Mouse (Mus musculus): ENCODE measurements around the gene Cd70.
"Not testable (repeated sequence)": the region's sequence is repeated elsewhere in the genome, so short reads cannot be mapped to it uniquely, and the experiment has no call there.

The Cd70 gene

GRCm38 (mm10) chr17:57134693-57135092 lies 14.9 kb downstream of the Cd70 start:
- DNase-seq (ENCODE audit: low spot score in 2 of 2): no peak

- not testable (repeated sequence) for DNase-seq (ENCODE audit: low spot score in 2 of 2)
Observed at GRCm38 (mm10) chr17:57134021-57134420, 15.6 kb downstream of the Cd70 start.

DNA sequence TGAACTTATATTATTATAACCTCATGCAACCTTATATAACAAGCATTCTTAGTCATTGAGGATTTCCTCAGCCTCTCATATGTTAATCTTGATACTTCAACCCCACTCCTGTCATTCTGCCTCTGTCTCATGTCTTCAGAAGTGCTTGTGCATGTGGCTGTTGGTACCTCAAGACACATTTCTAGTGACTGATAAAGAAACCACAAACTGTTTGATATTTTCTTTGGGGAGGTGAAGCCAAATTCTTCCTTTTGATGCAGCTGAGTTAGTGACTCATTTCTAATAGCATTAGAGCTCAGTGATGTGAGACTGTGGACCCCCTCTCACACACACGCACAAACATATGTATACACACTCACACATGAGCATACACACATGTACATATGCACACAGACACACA lies 17.8 kb downstream of the Cd70 start:
- no peak for DNase-seq (ENCODE audit: low spot score in 2 of 2)

- DNase-seq (ENCODE audit: low spot score in 2 of 2): no peak
Observed at GRCm38 (mm10) chr17:57125853-57126622, 23.5 kb downstream of the Cd70 start.

DNA sequence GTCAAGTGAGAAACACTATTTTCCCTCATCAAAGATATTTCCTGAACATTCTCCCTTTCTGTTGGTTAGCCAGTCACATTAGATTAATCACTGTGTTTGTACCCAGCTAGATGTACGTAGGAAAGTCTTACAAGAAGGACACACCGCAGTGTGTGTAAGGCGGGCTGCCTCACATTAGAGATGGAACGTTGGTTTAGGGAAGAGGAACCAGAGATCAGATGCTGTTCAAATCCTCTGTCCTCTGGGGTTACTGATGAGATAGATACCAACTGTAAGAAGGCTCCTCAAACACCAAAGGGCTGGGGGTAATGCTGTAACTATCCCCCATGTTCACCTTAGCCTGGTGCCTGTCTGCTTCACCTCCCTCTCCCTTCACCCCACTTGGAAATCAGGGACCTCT lies 24.8 kb downstream of the Cd70 start:
- no peak for DNase-seq (ENCODE audit: low spot score in 2 of 2)

DNA sequence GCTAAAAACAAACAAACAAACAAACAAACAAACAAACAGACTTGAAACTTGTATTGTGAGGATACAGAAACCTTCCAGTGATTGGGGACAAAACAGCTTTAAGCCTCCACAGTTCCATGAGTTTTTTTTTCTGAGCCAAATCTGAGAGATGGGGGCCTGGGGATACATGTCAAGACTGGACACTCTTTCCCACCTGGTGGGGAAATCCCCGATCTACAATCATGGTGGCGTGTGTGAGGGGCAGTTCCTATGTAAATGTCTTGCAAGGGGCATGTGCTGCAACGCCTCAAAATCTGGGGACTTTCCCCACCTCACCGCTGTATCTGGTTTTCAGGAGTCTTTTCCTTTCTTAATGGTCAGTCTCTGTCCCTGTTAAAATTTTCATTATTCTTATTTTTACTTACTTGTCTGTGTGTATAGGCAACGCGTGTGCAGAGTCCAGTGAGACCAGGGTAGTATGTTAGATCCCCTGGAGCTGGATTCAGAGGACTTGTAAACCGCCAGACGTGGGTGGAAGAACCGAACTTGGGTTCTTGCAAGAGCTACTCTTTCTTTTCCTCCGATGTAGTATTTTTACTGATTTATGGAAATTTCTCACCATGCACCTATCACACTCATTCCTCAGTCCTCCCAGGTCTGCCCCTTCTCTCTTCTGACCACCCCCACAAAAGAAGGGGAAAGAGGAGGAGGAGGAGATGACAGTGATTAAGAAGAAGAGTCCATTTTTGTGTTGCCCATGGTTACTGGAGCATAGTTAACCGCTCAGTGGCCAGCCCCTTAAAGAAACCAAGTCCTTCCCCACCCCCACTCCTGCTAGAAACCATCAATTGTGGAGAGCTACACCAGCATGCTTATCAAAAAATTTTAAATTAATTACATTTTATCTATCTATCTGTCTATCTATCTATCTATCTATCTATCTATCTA lies 26.1 kb downstream of the Cd70 start:
- DNase-seq (ENCODE audit: low spot score in 2 of 2): no peak

GRCm38 (mm10) chr17:57121856-57122255 lies 27.7 kb downstream of the Cd70 start:
- DNase-seq (ENCODE audit: low spot score in 2 of 2): no peak

DNA sequence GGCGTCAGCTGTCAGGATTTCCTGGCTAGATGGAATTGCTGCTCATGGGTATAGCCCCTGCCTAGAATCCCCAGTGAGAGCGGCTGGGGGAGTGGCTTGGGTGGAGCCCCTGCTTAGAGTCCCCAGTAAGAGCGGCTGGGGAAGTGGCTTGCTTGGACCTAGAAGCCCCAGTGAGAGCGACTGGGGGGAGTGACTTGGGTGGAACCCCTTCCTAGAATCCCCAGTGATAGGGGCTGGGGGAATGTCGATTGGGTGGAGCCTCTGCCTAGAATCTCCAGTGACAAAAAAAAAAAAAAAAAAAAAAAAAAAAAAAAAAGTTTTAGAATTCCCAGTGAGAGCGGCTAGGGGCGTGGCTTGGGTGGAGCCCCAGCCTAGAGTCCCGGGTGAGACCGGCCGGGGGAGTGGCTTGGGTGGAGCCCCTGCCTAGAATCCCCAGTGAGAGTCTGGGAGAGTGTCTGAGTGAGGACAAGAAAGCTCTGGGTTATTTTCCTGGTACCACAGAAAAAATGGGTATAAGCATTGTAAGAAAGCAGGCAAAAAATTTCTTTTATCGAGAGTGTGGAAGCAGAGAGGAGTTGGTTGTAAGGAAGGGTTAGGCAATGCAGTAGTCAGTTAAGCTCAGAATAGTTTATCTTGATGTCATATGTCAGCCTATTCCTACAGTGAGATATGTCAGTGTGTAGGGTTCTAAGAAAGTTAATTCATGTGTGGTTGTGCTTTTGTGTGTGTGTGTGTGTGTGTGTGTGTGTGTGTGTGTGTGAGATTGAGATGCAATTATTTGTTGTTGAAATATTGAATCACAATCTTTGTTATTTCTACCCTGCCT lies 30.8 kb downstream of the Cd70 start:
- no peak for DNase-seq (ENCODE audit: low spot score in 2 of 2)

- no peak for DNase-seq (ENCODE audit: low spot score in 2 of 2)
Observed at GRCm38 (mm10) chr17:57116801-57117200, 32.8 kb downstream of the Cd70 start.

GRCm38 (mm10) chr17:57112768-57113474 lies 36.7 kb downstream of the Cd70 start:
- DNase-seq (ENCODE audit: low spot score in 2 of 2): peak in 1 of 2 experiments; percentile 20

GRCm38 (mm10) chr17:57110005-57110404 lies 39.6 kb downstream of the Cd70 start:
- no peak for DNase-seq (ENCODE audit: low spot score in 2 of 2)

- DNase-seq (ENCODE audit: low spot score in 2 of 2): no peak
Observed at GRCm38 (mm10) chr17:57108666-57109171, 40.9 kb downstream of the Cd70 start.

GRCm38 (mm10) chr17:57108040-57108665 lies 41.4 kb downstream of the Cd70 start:
- DNase-seq (ENCODE audit: low spot score in 2 of 2): no peak

GRCm38 (mm10) chr17:57107064-57107463 lies 42.5 kb downstream of the Cd70 start:
- DNase-seq (ENCODE audit: low spot score in 2 of 2): no peak

DNA sequence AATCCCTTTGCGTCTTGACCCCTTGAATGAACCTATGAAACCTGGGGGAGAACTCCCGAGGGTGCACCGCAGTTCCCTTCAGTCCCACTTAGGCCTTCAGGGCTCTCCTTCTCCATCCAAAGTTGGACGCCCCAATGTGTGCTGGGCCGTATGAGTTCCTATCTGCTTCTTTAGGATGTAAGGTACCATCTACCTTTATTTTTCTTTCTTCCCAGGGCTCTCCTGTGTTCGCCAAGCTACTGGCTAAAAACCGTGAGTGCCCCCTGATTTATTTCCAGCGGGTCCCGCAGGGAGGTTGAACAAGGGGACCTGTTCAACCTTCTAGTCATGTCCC lies 43.6 kb downstream of the Cd70 start:
- DNase-seq (ENCODE audit: low spot score in 2 of 2): no peak

GRCm38 (mm10) chr17:57105181-57106034 lies 44.2 kb downstream of the Cd70 start, which contains the start of gene Tnfsf9:
Gene Tnfsf9, plus strand, starts transcription at chr17:57105325.
- no peak for DNase-seq (ENCODE audit: low spot score in 2 of 2)

GRCm38 (mm10) chr17:57104496-57104895 lies 45.1 kb downstream of the Cd70 start:
- DNase-seq (ENCODE audit: low spot score in 2 of 2): no peak

- DNase-seq (ENCODE audit: low spot score in 2 of 2): no peak
Observed at GRCm38 (mm10) chr17:57102276-57102675, 47.3 kb downstream of the Cd70 start.

DNA sequence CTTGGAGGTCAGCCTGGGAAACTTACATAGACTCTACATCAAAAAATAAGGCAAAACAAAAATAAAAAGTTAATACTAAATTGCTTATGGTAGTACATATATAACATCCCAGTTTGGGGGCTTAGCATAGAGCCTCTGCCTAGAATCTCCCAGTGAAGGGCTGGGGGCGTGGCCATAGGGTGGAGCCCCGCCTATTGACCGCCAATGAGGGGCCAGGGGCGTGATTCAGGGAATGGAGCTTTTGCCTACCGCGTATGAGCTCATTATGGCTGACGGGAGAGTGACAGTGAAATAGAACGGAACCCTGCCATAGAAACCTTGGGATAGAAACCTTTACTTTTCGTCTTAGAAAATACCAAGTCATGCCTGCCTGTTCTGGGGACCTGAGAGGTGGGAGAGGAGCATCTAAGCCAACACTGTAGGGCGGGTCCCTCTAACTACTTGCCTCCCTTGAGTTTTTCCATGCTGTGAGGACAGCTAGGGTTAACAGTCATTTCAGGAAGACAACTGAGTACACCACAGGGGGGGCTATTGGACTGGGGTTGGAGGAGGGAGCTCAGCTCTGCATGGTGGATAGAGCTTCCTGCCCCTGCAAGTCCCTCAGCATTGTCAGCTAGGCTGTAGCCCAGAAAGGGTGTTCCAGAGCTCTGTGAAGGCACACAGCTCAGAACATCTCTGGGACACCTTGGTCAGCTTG lies 49.8 kb downstream of the Cd70 start:
- no peak for DNase-seq (ENCODE audit: low spot score in 2 of 2)

All from left cerebral cortex, adult 9 months (tissue).